Comparison of ENCODE assay signal across 18 mouse cellular contexts in the genomic region with DNA sequence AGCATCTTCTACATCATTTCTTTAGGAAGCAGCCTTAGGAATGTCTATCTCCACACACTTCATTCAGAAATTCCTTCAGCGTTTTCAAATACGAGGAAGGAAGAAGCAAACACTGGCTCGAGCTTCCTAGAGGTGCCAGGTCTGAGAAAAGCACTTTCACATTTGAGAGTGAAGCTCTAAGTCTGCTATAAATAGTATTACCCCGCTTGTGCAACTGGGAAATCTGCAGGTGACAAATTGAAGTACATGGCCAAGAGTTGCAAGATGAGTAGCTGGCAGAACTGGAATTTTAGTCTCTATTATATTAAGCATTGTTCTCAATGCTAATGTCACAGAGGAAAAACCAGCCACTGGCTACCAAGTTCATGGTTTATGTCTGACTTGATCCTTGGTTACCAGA.
A peak's percentile ranks its signal among the peaks of the same experiment; 100 is the strongest.
DNase-seq lines count a peak whose midpoint lies in the region; ATAC-seq and TF ChIP-seq lines count a peak whose summit lies in the region.
"Had no signal": no experiment of that assay in that cellular context is flagged by ENCODE, and none has a peak within 500 bp of the region (broad histone marks: within the 10 kb centered on the region; RNA-seq: fewer than 3 reads in every experiment).

No protein-coding gene starts in this region.

- WGBS in heart, embryonic 10.5 days: 35% methylated on average over 4 of the region's 4 CpGs
- WGBS in lung, adult 2 months: 8% methylated on average over 4 of the region's 4 CpGs
- 19% methylated on average over 4 of the region's 4 CpGs for WGBS in heart, embryonic 16.5 days
- WGBS in forebrain, embryonic 12.5 days: 86% methylated on average over 4 of the region's 4 CpGs

- peak overlapping the region; percentile 41; the same call in 1 of the 2 replicates for H3K9ac ChIP-seq in heart, embryonic 16.5 days (ENCODE audit: low read length)
- no peak overlapping the region for H3K9ac ChIP-seq in forebrain, embryonic 12.5 days
- H3K9ac ChIP-seq: embryonic facial prominence, embryonic 12.5 days; midbrain, embryonic 12.5 days had no signal

- peaks cover 16% of the 10 kb centered on the region for H3K4me1 ChIP-seq in heart, embryonic 10.5 days
- H3K4me1 ChIP-seq in lung, adult 2 months (ENCODE audit: control insufficient read depth, insufficient read depth, low read length): peaks cover 9% of the 10 kb centered on the region
- peaks cover 11% of the 10 kb centered on the region for H3K4me1 ChIP-seq in heart, embryonic 16.5 days (ENCODE audit: control insufficient read depth, insufficient read depth, low read length)
- H3K4me1 ChIP-seq in forebrain, embryonic 12.5 days: peaks cover 43% of the 10 kb centered on the region

- no peak overlapping the region for H3K4me3 ChIP-seq in heart, embryonic 10.5 days
- no peak overlapping the region for H3K4me3 ChIP-seq in lung, adult 2 months (replicated peaks; ENCODE audit: extremely low read depth, low read depth, low read length)
- 0 out of 2 replicates have a peak overlapping the region, but pooled peaks have one; percentile 3 for H3K4me3 ChIP-seq in heart, embryonic 16.5 days (ENCODE audit: low read length)
- no peak overlapping the region for H3K4me3 ChIP-seq in forebrain, embryonic 12.5 days (replicated peaks)
- H3K4me3 ChIP-seq: embryonic facial prominence, embryonic 12.5 days; hindbrain, embryonic 10.5 days; layer of hippocampus, adult 2 months; midbrain, embryonic 12.5 days had no signal

- no peak; the same call in 1 of the 2 replicates for ATAC-seq in heart, embryonic 16.5 days (replicated peaks; ENCODE audit: extremely low read depth, insufficient read depth, low FRiP score)
- no peak for ATAC-seq in forebrain, embryonic 12.5 days (ENCODE audit: low FRiP score)
- ATAC-seq: intestine, embryonic 16.5 days had no signal

- peak overlapping the region; percentile 39 for H3K4me2 ChIP-seq in heart, embryonic 16.5 days (ENCODE audit: low read depth, low read length)
- no peak overlapping the region for H3K4me2 ChIP-seq in forebrain, embryonic 12.5 days
- H3K4me2 ChIP-seq: embryonic facial prominence, embryonic 12.5 days; midbrain, embryonic 12.5 days had no signal

- H3K27me3 ChIP-seq in heart, embryonic 10.5 days (ENCODE audit: insufficient read depth, poor library complexity, severe bottlenecking): no peaks in the 10 kb centered on the region
- H3K27me3 ChIP-seq in heart, embryonic 16.5 days (ENCODE audit: control insufficient read depth, insufficient read depth, low read length): no peaks in the 10 kb centered on the region
- no peaks in the 10 kb centered on the region for H3K27me3 ChIP-seq in forebrain, embryonic 12.5 days
- H3K27me3 ChIP-seq: embryonic facial prominence, embryonic 12.5 days; midbrain, embryonic 12.5 days had no signal

- no peaks in the 10 kb centered on the region for H3K36me3 ChIP-seq in heart, embryonic 10.5 days
- no peaks in the 10 kb centered on the region for H3K36me3 ChIP-seq in heart, embryonic 16.5 days (ENCODE audit: control insufficient read depth, insufficient read depth)
- no peaks in the 10 kb centered on the region for H3K36me3 ChIP-seq in forebrain, embryonic 12.5 days (replicated peaks)
- H3K36me3 ChIP-seq: embryonic facial prominence, embryonic 12.5 days; hindbrain, embryonic 10.5 days; midbrain, embryonic 12.5 days had no signal

- no peak for TF ChIP-seq POLR2A in lung, adult 2 months (IDR thresholded peaks at IDR 0.05; ENCODE audit: borderline replicate concordance, extremely low read depth, low read depth, low read length)

- H3K9me3 ChIP-seq in heart, embryonic 10.5 days: no peaks in the 10 kb centered on the region
- no peaks in the 10 kb centered on the region for H3K9me3 ChIP-seq in heart, embryonic 16.5 days (replicated peaks; ENCODE audit: control insufficient read depth, low read length)
- no peaks in the 10 kb centered on the region for H3K9me3 ChIP-seq in forebrain, embryonic 12.5 days
- H3K9me3 ChIP-seq: embryonic facial prominence, embryonic 12.5 days; hindbrain, embryonic 10.5 days; midbrain, embryonic 12.5 days had no signal

- no peak overlapping the region for H3K27ac ChIP-seq in heart, embryonic 10.5 days
- peak overlapping the region; percentile 76 for H3K27ac ChIP-seq in heart, embryonic 16.5 days (ENCODE audit: low read length)
- H3K27ac ChIP-seq in forebrain, embryonic 12.5 days: no peak overlapping the region
- H3K27ac ChIP-seq: embryonic facial prominence, embryonic 12.5 days; midbrain, embryonic 12.5 days had no signal

- DNase-seq in heart, adult 11 months: peak; percentile 87
- DNase-seq in heart, embryonic 10.5 days (ENCODE audit: low spot score): no peak
- DNase-seq in lung, postnatal 36 days: peak; percentile 21
- no peak for DNase-seq in lung, adult 2 months
- DNase-seq in left cerebral cortex, adult 18-20 months (ENCODE audit: low spot score in 2 of 2): no peak
- DNase-seq: adrenal gland, adult 2 months; B cell, adult 2 months; cerebellum, adult 11-12 months; kidney, postnatal 25 days; lung, postnatal 10 days; right cerebral cortex, postnatal 25 days had no signal

- no peak for TF ChIP-seq CTCF in lung, adult 2 months (IDR thresholded peaks at IDR 0.05; ENCODE audit: insufficient read depth, low read length)

Comparison
In these comparisons a context has a peak if more than half of its experiments do, and no peak if none do; other contexts are left out.
1. DNase-seq: peak in heart, adult 11 months (single experiment) and lung, postnatal 36 days (single experiment); none in heart, embryonic 10.5 days (single experiment), lung, adult 2 months (single experiment) and left cerebral cortex, adult 18-20 months (0 of 2).